In the genomic region with DNA sequence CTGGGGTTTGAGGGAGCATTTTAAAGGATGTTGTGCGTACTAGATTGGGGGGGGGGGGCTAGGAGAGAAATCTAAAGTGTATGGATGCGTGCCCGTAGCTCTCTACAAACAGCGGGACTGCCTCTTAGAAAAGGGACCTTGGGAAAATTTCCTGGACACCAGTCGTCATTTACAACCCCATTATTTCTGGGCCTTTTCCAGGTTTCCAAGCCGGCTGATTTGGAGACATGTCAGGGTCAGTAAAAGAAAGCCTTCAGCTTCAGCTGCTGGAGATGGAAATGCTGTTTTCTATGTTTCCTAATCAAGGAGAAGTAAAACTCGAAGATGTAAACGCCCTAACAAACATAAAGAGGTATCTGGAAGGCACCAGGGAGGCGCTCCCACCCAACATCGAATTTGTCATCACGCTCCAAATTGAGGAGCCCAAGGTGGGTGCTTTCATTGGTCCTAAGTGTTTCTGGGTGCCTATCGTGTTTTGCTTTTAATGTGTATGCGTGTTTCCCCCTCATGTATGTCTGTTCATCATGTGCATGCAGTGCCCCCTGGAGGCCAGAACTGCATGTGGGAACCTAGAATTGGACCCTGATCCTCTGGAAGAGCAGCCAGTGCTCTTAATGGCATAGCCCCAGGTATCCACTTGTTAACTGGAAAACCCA, we compare ENCODE assay signal across 8 mouse cellular contexts. TPM values are rescaled to one million over a fixed set of nuclear protein-coding genes. Genes with fewer than 3 reads are reported as not detected.
DNase-seq lines count a peak whose midpoint lies in the region; ATAC-seq lines count a peak whose summit lies in the region.

No protein-coding gene starts in this region.

- H3K27ac ChIP-seq in intestine, embryonic 14.5 days (ENCODE audit: low read depth): no peak overlapping the region

- H3K36me3 ChIP-seq in intestine, embryonic 14.5 days (ENCODE audit: control insufficient read depth, insufficient read depth, low read length): peaks cover 5% of the 10 kb centered on the region; the same call in 1 of the 2 replicates

- peak overlapping the region; percentile 99 for H3K4me2 ChIP-seq in intestine, embryonic 14.5 days (ENCODE audit: low read length)

- 9% methylated on average over 13 of the region's 13 CpGs for WGBS in intestine, embryonic 14.5 days

- H3K27me3 ChIP-seq in intestine, embryonic 14.5 days (replicated peaks; ENCODE audit: control insufficient read depth, insufficient read depth, low read length): 0 out of 2 replicates have a peak, but pooled peaks cover 2% of the 10 kb centered on the region

- no peak for ATAC-seq in intestine, embryonic 14.5 days (replicated peaks; ENCODE audit: low FRiP score, low TSS enrichment, low read depth)
- ATAC-seq in megakaryocyte-erythroid progenitor cell, adult 5-6 weeks (replicated peaks; ENCODE audit: low FRiP score, low TSS enrichment, poor library complexity, severe bottlenecking): peak; percentile 78

- peak overlapping the region; percentile 73 for H3K4me3 ChIP-seq in intestine, embryonic 14.5 days (ENCODE audit: low read depth, low read length)

- intact Hi-C loops in left cerebral cortex, postnatal 14 days (cut with DNase I): loop anchor here (2.0 kb wide), 1 partner anchor 106 kb away; a partner anchor contains a TSS

- no peak overlapping the region for H3K9ac ChIP-seq in intestine, embryonic 14.5 days (ENCODE audit: low read length)

- H3K9me3 ChIP-seq in intestine, embryonic 14.5 days (ENCODE audit: control insufficient read depth, low read length): no peaks in the 10 kb centered on the region

- DNase-seq in adrenal gland, adult (ENCODE audit: inconsistent age in 2 of 2, low spot score in 1 of 2): peak; percentile 80 to 94
- DNase-seq in embryo, embryonic 10.5 days (ENCODE audit: low spot score): peak; percentile 90
- peak; percentile 39 for DNase-seq in gastrocnemius, postnatal 25 days
- peak; percentile 88 for DNase-seq in intestine, embryonic 14.5 days (ENCODE audit: low spot score)
- DNase-seq in left cerebral cortex, postnatal 14 days (ENCODE audit: low spot score in 2 of 2): peak; percentile 82 to 88
- DNase-seq in right cerebral cortex, postnatal 14 days: peak; percentile 91
- peak; percentile 46 to 68 for DNase-seq in urinary bladder, postnatal 4 days (ENCODE audit: low spot score in 2 of 2)

- H3K4me1 ChIP-seq in intestine, embryonic 14.5 days (replicated peaks; ENCODE audit: control insufficient read depth, insufficient read depth, low read length): peaks cover 15% of the 10 kb centered on the region

RNA-seq across cellular contexts. Expression of a gene that starts 1.0 kb away (rescaled TPM):
- total RNA-seq in gastrocnemius, postnatal 25 days (2021): under 1 TPM; 0.26 to 0.27 TPM
- polyA plus RNA-seq in intestine, embryonic 14.5 days (2014; fragmentation: Nextera tagmentation; extraction: Ambion mirVana): 2.4 and 4.2 TPM in 2 replicates
- 10 to 100 TPM; 35.3 to 35.6 TPM for total RNA-seq in left cerebral cortex, postnatal 14 days (2021)
- total RNA-seq in megakaryocyte-erythroid progenitor cell, adult 5-6 weeks (2014; fragmentation: Nextera tagmentation): 1.2 TPM in 1 of 2 replicates, not detected in the other
- 1.1 TPM in 1 of 2 replicates, not detected in the other for total RNA-seq in megakaryocyte-erythroid progenitor cell, adult 5-6 weeks (2017)

RNA-seq across cellular contexts. Expression of a gene that starts 1.1 kb away (rescaled TPM):
- 1 to 10 TPM; 4.2 to 5.0 TPM for total RNA-seq in gastrocnemius, postnatal 25 days (2021)
- polyA plus RNA-seq in intestine, embryonic 14.5 days (2014; fragmentation: Nextera tagmentation; extraction: Ambion mirVana): 32.3 and 34.0 TPM in 2 replicates
- total RNA-seq in left cerebral cortex, postnatal 14 days (2021): 10 to 100 TPM; 16.3 to 18.7 TPM
- 4.7 and 11.3 TPM in 2 replicates for total RNA-seq in megakaryocyte-erythroid progenitor cell, adult 5-6 weeks (2014; fragmentation: Nextera tagmentation)
- total RNA-seq in megakaryocyte-erythroid progenitor cell, adult 5-6 weeks (2017): 7.3 and 14.8 TPM in 2 replicates

Comparison
In these comparisons a context has a peak if more than half of its experiments do, and no peak if none do; other contexts are left out.
1. DNase-seq: peak in every context shown above with its lines; median percentile 91 in right cerebral cortex, postnatal 14 days; 90 in embryo, embryonic 10.5 days; 88 in intestine, embryonic 14.5 days; 87 in adrenal gland, adult; 85 in left cerebral cortex, postnatal 14 days; 57 in urinary bladder, postnatal 4 days; 39 in gastrocnemius, postnatal 25 days.
2. RNA of a gene that starts 1.0 kb away (total RNA-seq): 35.3 to 35.6 TPM in left cerebral cortex, postnatal 14 days; 0.26 to 0.27 TPM in gastrocnemius, postnatal 25 days and 1.1 to 1.2 TPM in megakaryocyte-erythroid progenitor cell, adult 5-6 weeks; every median in the first group is over 10 times any median in the second.